Mouse (Mus musculus): Measurements from ENCODE around the gene Ids.
"Not testable (repeated sequence)": the region's sequence is repeated elsewhere in the genome, so short reads cannot be mapped to it uniquely, and the experiment has no call there.

Gene Ids

DNA sequence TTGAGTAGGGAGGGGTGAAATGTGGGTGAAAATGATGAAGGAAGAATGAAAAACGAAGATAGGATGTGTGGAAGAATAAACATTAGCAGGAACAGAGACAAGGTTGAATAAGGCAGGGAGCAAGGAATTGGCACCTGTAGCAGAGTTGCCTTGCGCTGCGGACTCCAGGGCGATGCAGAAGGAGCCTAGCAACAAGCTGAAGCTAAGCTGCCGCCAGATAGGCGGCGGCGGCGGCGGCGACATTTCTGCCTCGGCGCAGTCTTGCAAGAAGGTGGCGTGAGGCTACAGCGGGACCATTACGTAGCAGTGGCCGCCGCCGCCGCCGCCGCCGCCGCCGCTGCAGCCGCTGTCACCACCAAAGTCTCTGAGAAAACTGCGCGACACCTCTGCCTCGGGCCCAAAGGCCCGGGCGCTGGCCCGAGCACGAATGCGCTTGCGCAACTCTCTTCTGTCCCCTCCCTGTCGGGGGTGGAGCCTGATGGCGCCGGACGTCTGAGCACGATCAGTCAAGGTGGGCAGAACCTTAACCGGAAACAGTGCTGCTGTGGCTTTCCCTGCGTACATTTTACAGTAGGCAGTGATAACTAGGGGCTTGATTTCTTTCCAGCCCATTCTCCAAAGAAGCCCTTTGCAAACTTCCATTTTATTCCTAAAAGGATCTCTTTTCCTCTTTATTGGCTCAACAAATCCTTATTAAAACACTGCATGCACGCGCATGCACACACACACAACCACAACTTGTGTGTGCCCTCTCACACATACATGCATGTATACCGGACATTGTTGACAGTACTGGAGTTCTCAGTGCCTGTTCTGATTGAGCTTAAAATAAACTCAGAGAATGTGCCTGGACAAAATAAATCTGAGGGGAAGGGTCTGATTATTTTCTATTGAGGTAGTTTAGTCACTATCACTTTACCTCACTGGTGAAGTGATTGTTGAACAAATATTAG, at the start of gene Ids:
Gene Ids (minus strand): TSS at position 424 of the 953 bp plus-strand sequence.
- peak; percentile 78 to 80 for DNase-seq (ENCODE audit: low spot score in 2 of 2)

DNA sequence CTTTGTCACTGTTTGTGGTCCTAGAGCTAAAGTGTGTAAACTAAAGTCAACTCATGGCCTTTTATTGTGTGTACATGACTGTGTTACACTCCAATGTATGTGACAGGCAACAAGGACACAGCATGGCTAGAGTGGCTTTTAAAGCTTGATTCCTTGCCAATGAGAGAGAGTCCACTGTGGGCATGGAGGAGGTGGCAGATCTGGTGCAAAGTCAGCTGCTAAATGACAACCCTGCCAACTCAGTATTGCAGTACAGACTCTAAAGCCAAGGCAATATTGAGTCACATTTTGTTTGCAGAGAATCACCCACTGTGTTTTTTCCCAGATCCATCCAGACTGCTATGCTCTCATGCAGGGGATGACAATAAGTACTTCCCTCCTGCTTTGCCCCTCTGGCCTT, 27.8 kb upstream of the Ids start:
- not testable (repeated sequence) for DNase-seq (ENCODE audit: low spot score in 2 of 2)

DNA sequence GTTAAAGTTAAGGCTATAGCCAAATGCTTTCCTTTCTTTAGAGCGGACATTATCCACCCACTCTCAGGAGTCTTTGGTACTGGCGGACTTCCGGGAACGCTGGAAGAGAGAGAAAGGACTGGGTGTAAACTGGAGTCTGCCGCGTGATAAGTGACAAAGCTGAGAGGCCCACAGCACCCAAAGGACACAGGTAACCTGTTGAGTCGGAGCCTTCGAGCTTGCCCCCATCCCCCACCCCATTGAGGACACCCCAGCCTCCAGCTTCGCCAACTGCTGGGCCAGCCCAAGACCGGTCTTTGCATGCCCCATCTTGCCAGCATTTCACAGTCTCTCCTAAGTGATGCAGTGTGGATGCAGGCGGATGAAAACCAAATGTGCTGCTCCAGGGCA, 21.1 kb upstream of the Ids start:
- DNase-seq (ENCODE audit: low spot score in 2 of 2), result no peak

DNA sequence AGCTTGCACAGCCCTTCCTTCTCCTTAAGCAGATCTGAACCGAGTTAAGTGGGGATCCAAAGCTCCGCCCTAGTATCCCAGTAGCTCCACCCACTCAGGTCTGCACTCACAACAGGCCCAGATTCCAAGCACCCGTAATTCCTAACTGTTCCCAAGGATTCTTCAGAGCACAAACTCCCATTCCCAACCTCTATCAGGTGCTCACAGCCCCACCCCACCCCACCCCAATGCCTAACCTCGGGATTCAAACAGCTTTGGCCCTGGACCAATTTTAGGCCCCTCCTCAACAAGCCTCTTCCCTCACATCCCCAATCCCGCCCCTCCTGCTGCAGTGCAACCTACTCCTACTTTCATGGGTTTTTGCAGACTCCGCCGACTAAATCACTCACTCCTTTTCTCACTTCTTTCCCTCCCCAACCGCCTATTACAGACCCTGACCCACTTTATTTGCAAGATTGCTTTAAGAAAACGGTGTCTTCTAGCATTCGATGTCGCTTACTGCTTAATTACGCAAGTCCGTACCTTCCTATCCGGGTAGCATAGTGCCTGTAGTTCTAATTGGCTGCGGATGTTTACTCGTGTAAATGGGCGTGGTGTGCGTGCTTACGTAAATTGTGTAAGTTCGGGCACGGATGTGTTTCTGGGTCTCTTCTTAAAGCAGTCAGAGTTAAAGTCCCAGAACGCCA, 20.5 kb upstream of the Ids start, which contains the start of gene 1110012L19Rik:
Gene 1110012L19Rik (plus strand): TSS at position 602 of the 686 bp plus-strand sequence.
- peak; percentile 73 to 80 for DNase-seq (ENCODE audit: low spot score in 2 of 2)

DNA sequence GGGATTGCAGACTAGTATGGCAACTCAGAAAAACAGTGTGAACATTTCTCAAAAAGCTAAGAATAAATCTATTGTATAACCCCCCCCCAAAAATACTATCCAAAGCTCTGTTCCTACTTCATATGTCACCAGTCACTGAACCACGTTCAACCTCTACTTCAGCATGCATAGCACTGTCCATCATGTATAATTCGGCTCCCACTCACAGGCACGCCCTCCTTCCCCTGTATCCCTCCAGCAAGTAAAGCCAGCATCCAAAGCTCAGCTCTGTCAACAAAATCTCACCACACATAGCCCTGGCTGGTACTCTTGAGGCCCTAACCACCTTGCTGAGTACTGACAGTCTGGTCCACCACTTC, 20.0 kb upstream of the Ids start:
- DNase-seq (ENCODE audit: low spot score in 2 of 2), result no peak

DNA sequence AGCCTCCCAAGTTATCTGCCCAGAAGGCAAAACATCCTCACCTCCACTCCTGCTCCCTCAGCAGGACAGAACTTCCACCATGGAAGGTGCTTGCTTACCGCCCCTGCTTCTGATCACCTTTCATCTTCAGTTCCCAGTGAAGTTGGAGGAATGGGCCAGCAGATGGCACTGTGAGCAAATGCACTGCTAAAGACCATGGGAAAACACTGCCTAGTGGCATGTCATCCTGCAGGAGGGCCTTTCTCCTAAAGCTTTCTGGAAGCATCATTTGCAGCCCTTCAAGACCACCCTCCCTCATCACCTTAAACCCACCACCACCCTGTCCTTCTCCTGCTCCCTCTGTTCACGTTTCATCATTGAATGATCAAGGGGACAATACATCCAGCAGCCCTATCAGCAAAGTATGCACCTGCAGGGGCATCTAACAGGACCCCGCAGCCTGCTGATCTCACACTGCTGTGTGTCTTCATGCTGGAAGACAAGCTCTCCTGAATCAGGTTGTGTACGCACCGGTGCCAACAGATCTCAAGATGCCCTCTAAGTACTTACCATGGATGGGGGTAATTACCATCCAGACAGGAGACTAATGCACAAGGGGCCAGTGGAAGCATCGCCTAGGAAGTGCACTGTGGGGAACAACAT, 9.7 kb upstream of the Ids start:
- DNase-seq (ENCODE audit: low spot score in 2 of 2), result not testable (repeated sequence)

DNA sequence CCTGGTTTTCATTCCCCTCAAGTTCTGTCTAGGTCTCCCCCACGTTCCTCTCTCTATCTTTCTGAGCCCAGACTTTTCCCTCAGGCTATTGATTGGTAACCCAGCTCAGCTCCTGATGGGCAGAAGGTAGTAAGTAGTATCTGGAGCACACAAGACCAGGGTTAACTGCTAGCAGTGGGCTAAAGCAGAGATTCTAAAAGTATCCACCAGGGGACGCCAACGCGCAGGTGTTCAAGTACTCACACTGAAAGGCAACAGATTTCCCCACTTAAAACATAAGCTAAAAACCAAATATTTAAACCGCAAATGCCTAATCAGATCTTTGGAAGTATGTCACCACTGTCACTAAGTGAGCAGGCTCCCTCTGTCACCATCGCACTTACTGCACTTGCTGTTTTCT, 4.9 kb upstream of the Ids start:
- not testable (repeated sequence) for DNase-seq (ENCODE audit: low spot score in 2 of 2)

DNA sequence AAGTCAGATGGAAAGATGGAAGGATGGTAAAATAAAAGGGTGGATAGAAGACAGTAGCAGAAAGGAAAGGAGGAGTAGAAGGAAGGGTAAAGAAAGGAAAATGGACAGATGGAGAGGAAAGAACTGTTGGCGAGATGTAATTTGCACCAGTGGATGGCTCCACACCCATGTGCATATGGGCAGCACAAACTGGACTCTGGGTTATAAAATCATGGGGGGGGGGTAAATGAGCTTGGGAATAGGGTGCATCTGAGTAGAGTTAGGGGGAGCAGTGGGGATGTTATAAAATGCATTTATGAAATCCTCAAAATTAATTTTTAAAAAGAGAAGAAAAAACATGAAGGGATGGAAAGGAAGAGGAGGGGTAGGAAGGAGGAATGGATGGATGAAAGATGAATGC, 682 bp downstream of the Ids start:
- no peak for DNase-seq (ENCODE audit: low spot score in 2 of 2)

DNA sequence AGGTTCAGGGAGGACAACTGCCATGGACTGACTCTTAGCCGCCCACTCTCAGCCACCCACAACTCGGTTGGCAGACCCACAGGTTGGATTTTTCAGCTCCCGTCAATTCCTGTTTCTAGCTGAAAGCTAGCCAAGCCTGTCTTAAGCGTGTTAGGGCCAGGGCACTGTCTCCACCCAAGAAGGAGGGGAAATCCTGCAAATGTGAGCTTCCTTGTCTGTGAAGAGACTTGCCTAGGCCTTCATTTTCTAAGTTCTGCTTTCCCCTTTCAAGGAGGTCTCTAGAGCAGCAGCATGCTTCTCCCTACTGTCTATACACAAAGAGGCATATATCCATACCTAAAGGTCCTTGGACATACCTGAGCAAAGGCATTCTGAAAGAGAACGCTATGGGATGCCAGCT, 1.4 kb downstream of the Ids start:
- peak in 1 of 2 experiments; percentile 22 for DNase-seq (ENCODE audit: low spot score in 2 of 2)

DNA sequence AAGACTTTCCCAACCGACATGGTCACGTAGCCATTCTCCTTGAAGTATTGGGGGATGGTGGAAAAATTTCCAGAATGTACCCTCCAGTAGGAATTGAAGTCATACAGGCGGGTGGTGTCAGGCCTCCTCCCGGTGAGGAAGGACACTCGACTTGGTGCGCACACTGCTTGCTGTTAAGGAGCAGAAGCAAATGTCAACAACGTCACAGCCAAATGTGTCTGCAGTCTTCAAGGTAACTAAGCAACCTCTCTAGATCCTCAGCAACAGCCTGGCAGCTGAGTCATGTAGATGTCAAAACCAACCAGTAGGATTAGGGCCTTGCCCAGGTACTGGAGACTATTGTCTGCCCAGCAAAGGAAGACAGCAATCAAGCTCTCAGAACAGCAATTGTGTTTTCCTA, 1.9 kb downstream of the Ids start:
- peak; percentile 12 to 29 for DNase-seq (ENCODE audit: low spot score in 2 of 2)

DNA sequence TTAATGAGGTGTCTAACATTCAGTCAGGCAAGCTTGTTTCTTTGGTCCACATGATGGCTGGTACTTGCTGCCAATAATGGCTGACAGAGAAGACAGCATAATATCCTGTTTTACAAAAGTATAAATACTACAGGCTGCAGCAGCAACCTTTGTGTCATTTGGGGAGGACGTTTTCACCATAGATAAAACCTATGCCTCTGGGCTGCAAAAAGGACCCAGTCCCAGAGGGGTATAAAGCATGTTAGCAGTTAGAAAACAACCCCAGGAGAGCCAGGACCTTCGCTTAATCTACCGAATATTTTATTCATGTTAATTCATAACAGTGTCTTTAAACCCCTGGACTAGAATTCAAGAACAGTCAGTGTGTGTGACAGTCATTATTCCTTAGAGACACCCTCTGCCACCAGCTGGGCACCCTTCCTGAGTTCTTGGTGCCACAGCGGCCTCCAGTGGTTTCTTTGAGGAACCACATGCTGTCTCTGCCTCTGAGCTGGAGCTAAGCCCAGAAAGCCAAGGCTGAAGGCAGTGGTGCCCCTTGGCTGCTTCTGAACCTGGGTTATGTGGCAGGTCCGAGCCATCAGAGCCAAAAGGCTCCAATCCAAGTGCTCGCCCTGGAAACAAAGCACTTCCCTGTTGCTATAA, 34.6 kb downstream of the Ids start:
- peak; percentile 42 to 70 for DNase-seq (ENCODE audit: low spot score in 2 of 2)

DNA sequence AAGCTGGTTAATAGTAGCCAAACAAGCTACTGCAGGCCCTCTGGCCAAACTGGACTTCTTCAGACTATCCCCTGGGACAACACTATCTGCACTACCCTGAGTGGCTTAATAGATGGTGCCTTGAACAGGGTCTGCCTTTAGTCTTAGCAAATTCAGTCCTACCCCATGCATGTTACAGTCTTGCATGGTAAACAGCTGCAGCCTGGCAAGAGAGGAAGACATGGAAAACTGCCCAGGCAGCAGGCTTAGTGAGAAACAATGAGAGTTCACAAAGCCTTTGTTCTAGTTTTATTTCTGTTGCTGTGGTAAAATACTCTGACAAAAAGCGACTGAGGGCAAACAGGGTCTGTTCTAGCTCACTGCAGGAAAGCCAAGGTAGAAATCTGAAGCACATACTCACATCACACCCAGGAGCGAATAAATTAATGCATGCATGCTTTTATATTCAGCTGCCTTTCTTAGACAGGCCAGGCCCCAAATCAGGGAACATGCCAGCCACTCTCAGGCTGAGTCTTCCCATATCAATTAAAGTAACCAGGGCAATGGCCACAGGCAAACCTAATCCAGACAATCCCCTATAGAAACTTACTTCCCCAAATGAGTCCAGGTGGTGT, 36.2 kb downstream of the Ids start:
- no peak for DNase-seq (ENCODE audit: low spot score in 2 of 2)

DNA sequence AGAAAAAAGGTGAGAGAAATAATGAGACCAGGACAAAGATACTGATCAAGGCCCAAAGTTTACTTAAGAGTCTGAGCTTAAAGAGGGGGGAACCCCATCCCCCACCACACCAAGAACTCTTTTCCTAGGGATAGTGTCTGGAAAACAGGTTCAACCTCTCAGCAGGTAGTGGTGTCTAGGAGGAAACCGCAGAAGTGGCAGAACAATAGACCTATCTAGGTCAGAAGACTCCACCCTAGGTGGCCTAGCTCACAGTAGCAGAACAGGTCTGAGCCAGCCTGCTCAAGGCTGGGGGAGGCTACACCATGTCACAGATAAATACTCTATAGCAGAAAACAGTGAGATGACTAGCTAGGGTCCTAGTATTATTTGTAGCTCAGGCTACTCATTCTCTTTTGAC, 37.2 kb downstream of the Ids start:
- DNase-seq (ENCODE audit: low spot score in 2 of 2), result no peak

DNA sequence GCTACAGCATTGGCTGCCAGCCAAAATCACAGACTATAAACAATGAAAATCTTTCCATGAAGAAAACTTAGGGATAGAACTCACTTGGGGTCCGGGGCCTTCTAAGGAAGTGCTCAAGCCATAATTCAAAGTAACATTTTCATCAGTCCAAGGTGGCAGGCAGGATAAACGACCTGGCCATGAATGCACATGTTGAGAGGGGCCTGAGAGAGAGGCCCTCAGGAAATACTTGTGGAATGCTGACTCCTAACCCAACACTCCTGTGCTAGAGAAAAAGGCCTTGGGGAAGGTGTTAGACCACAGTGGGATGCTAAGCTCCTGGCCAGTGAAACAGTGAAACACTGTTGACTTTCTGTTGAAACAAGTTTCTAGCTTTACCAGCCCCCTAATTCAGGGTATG, 45.6 kb downstream of the Ids start:
- no peak for DNase-seq (ENCODE audit: low spot score in 2 of 2)

DNA sequence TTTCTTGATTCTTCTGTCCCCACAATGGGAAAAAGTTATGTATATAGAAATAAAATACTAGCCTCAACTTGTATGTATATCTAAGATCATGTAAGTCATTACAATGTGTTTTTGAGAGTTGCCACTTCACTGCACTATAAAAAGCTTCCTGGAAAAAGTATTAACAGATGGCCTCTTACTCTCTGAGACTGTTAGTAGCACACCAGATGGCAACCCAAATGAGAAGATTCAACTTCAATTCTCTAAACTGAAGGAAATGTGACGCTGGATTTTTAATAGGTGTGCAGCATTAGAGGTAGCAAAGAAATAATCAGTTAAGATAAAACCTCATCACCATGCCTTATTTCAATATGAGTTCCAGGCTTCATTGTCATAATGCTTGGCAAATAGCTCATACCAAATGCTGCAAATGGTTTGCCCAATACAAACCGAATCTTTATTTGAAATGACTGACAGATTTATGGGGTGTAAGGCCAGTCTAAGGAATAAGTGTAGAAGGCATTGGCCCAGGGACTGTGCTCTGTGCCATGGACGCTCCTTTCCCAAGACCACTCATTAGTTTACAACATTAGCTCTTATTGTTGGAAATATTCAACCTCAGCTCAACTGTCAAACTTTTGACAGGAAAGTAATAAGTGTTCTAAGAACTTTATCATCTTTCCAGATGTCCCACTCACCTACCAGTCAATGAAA, 49.8 kb downstream of the Ids start:
- no peak for DNase-seq (ENCODE audit: low spot score in 2 of 2)
